Mouse (Mus musculus): ENCODE data around the gene Uvrag. TPM values are rescaled to one million over a fixed set of nuclear protein-coding genes. Genes with fewer than 3 reads are reported as not detected.

Gene Uvrag
- polyA plus RNA-seq, 1 experiment from 2014 or later: 19.1 TPM

GRCm38 (mm10) chr7:98996791-98997190, 144.2 kb downstream of the Uvrag start:
- no peak overlapping the region for H3K27ac ChIP-seq

GRCm38 (mm10) chr7:98995126-98995727, 145.7 kb downstream of the Uvrag start:
- Histone ChIP-seq H3K27ac (no peak overlapping the region), H3K4me3 (replicated peaks) (no peak overlapping the region), H3K9me3 (replicated peaks) (no peaks in the 10 kb centered on the region), H3K4me1 (peaks cover 7% of the 10 kb centered on the region; the same call in 1 of the 2 replicates), H3K36me3 (peaks cover 6% of the 10 kb centered on the region; the same call in 1 of the 2 replicates), H3K9ac (no peak overlapping the region), H3K27me3 (no peaks in the 10 kb centered on the region), H3K4me2 (no peak overlapping the region)
- 85% methylated on average over 5 of the region's 5 CpGs for WGBS
- ATAC-seq (replicated peaks; ENCODE audit: low FRiP score): no peak

More at GRCm38 (mm10) chr7:98996791-98997190, 144.2 kb downstream of the Uvrag start:
- no peak overlapping the region for H3K4me2 ChIP-seq
- H3K4me1 ChIP-seq: peaks cover 7% of the 10 kb centered on the region; the same call in 1 of the 2 replicates
- 90% methylated on average over 6 of the region's 6 CpGs for WGBS
- H3K27me3 ChIP-seq: no peaks in the 10 kb centered on the region
- no peak overlapping the region for H3K4me3 ChIP-seq (replicated peaks)
- no peaks in the 10 kb centered on the region for H3K36me3 ChIP-seq
- no peaks in the 10 kb centered on the region for H3K9me3 ChIP-seq (replicated peaks)
- no peak overlapping the region for H3K9ac ChIP-seq
- ATAC-seq (replicated peaks; ENCODE audit: low FRiP score): no peak

- 66% methylated on average over 6 of the region's 6 CpGs for WGBS
Measured at GRCm38 (mm10) chr7:98994137-98994536, 146.8 kb downstream of the Uvrag start.

GRCm38 (mm10) chr7:98993395-98993794, 147.5 kb downstream of the Uvrag start:
- Histone ChIP-seq H3K4me1 (peaks cover 7% of the 10 kb centered on the region; the same call in 1 of the 2 replicates), H3K27ac (no peak overlapping the region), H3K4me2 (no peak overlapping the region), H3K9ac (no peak overlapping the region), H3K36me3 (peaks cover 14% of the 10 kb centered on the region), H3K4me3 (replicated peaks) (no peak overlapping the region), H3K27me3 (no peaks in the 10 kb centered on the region), H3K9me3 (replicated peaks) (no peaks in the 10 kb centered on the region)
- 70% methylated on average over 4 of the region's 4 CpGs for WGBS
- no peak for ATAC-seq (replicated peaks; ENCODE audit: low FRiP score)

More at GRCm38 (mm10) chr7:98994137-98994536, 146.8 kb downstream of the Uvrag start:
- Histone ChIP-seq H3K4me3 (replicated peaks) (no peak overlapping the region), H3K4me2 (no peak overlapping the region), H3K36me3 (peaks cover 11% of the 10 kb centered on the region), H3K27me3 (no peaks in the 10 kb centered on the region), H3K9me3 (replicated peaks) (no peaks in the 10 kb centered on the region), H3K9ac (no peak overlapping the region), H3K27ac (no peak overlapping the region), H3K4me1 (peaks cover 7% of the 10 kb centered on the region; the same call in 1 of the 2 replicates)
- ATAC-seq (replicated peaks; ENCODE audit: low FRiP score): no peak

GRCm38 (mm10) chr7:98991204-98991761, 149.7 kb downstream of the Uvrag start:
- Histone ChIP-seq H3K9me3 (replicated peaks) (no peaks in the 10 kb centered on the region), H3K4me1 (peaks cover 6% of the 10 kb centered on the region; the same call in 1 of the 2 replicates), H3K27ac (no peak overlapping the region), H3K36me3 (peaks cover 25% of the 10 kb centered on the region), H3K4me2 (no peak overlapping the region), H3K4me3 (replicated peaks) (no peak overlapping the region), H3K27me3 (no peaks in the 10 kb centered on the region), H3K9ac (no peak overlapping the region)
- 88% methylated on average over 2 of the region's 2 CpGs for WGBS
- no peak for ATAC-seq (replicated peaks; ENCODE audit: low FRiP score)

- no peaks in the 10 kb centered on the region for H3K4me1 ChIP-seq
- no peak overlapping the region for H3K9ac ChIP-seq
- H3K4me3 ChIP-seq (replicated peaks): no peak overlapping the region
- ATAC-seq (replicated peaks; ENCODE audit: low FRiP score): no peak
- no peaks in the 10 kb centered on the region for H3K27me3 ChIP-seq
- no peak overlapping the region for H3K4me2 ChIP-seq
- H3K9me3 ChIP-seq (replicated peaks): no peaks in the 10 kb centered on the region
- WGBS: 75% methylated on average over 1 of the region's 1 CpGs
- peaks cover 25% of the 10 kb centered on the region for H3K36me3 ChIP-seq
- no peak overlapping the region for H3K27ac ChIP-seq
Measured at GRCm38 (mm10) chr7:98990510-98990909, 150.4 kb downstream of the Uvrag start.

GRCm38 (mm10) chr7:98986962-98987441, 153.9 kb downstream of the Uvrag start:
- no peak for ATAC-seq (replicated peaks; ENCODE audit: low FRiP score)
- 92% methylated on average over 14 of the region's 14 CpGs for WGBS
- H3K9me3 ChIP-seq (replicated peaks): no peaks in the 10 kb centered on the region
- no peaks in the 10 kb centered on the region for H3K27me3 ChIP-seq
- H3K36me3 ChIP-seq: peaks cover 25% of the 10 kb centered on the region
- no peak overlapping the region for H3K9ac ChIP-seq
- no peak overlapping the region for H3K4me3 ChIP-seq (replicated peaks)
- no peak overlapping the region for H3K27ac ChIP-seq
- H3K4me2 ChIP-seq: no peak overlapping the region
- peaks cover 7% of the 10 kb centered on the region; the same call in 1 of the 2 replicates for H3K4me1 ChIP-seq

GRCm38 (mm10) chr7:98985935-98986334, 155.0 kb downstream of the Uvrag start:
- Histone ChIP-seq H3K4me2 (no peak overlapping the region), H3K27me3 (no peaks in the 10 kb centered on the region), H3K9me3 (replicated peaks) (no peaks in the 10 kb centered on the region), H3K4me3 (replicated peaks) (no peak overlapping the region), H3K27ac (no peak overlapping the region), H3K36me3 (peaks cover 22% of the 10 kb centered on the region), H3K4me1 (peaks cover 7% of the 10 kb centered on the region; the same call in 1 of the 2 replicates), H3K9ac (no peak overlapping the region)
- 69% methylated on average over 2 of the region's 2 CpGs for WGBS
- ATAC-seq (replicated peaks; ENCODE audit: low FRiP score): no peak

GRCm38 (mm10) chr7:98985489-98985888, 155.5 kb downstream of the Uvrag start:
- H3K4me2 ChIP-seq: no peak overlapping the region
- H3K27me3 ChIP-seq: no peaks in the 10 kb centered on the region
- 78% methylated on average over 6 of the region's 6 CpGs for WGBS
- no peak for ATAC-seq (replicated peaks; ENCODE audit: low FRiP score)
- no peaks in the 10 kb centered on the region for H3K9me3 ChIP-seq (replicated peaks)
- no peak overlapping the region for H3K4me3 ChIP-seq (replicated peaks)
- H3K4me1 ChIP-seq: peaks cover 7% of the 10 kb centered on the region; the same call in 1 of the 2 replicates
- no peak overlapping the region for H3K9ac ChIP-seq
- H3K27ac ChIP-seq: no peak overlapping the region
- H3K36me3 ChIP-seq: peaks cover 20% of the 10 kb centered on the region

- Histone ChIP-seq H3K9ac (no peak overlapping the region), H3K27ac (no peak overlapping the region), H3K36me3 (peaks cover 20% of the 10 kb centered on the region), H3K27me3 (no peaks in the 10 kb centered on the region), H3K4me3 (replicated peaks) (no peak overlapping the region), H3K9me3 (replicated peaks) (no peaks in the 10 kb centered on the region), H3K4me2 (no peak overlapping the region), H3K4me1 (peaks cover 7% of the 10 kb centered on the region; the same call in 1 of the 2 replicates)
- WGBS: 78% methylated on average over 7 of the region's 7 CpGs
- ATAC-seq (replicated peaks; ENCODE audit: low FRiP score): no peak
Measured at GRCm38 (mm10) chr7:98984319-98984718, 156.6 kb downstream of the Uvrag start.

GRCm38 (mm10) chr7:98983058-98983457, 157.9 kb downstream of the Uvrag start:
- Histone ChIP-seq H3K27ac (no peak overlapping the region), H3K4me3 (replicated peaks) (no peak overlapping the region), H3K27me3 (no peaks in the 10 kb centered on the region), H3K9ac (no peak overlapping the region), H3K4me2 (no peak overlapping the region), H3K36me3 (peaks cover 21% of the 10 kb centered on the region), H3K9me3 (replicated peaks) (no peaks in the 10 kb centered on the region), H3K4me1 (peaks cover 7% of the 10 kb centered on the region; the same call in 1 of the 2 replicates)
- WGBS: 70% methylated on average over 12 of the region's 12 CpGs
- no peak for ATAC-seq (replicated peaks; ENCODE audit: low FRiP score)

GRCm38 (mm10) chr7:98981423-98981822, 159.5 kb downstream of the Uvrag start:
- ATAC-seq (replicated peaks; ENCODE audit: low FRiP score): no peak

More at GRCm38 (mm10) chr7:98981423-98981822, 159.5 kb downstream of the Uvrag start:
- WGBS: 78% methylated on average over 6 of the region's 6 CpGs
- peaks cover 13% of the 10 kb centered on the region for H3K4me1 ChIP-seq
- no peak overlapping the region for H3K9ac ChIP-seq
- no peak overlapping the region for H3K27ac ChIP-seq
- H3K4me3 ChIP-seq (replicated peaks): no peak overlapping the region
- no peaks in the 10 kb centered on the region for H3K27me3 ChIP-seq
- peaks cover 10% of the 10 kb centered on the region for H3K36me3 ChIP-seq
- H3K9me3 ChIP-seq (replicated peaks): no peaks in the 10 kb centered on the region
- H3K4me2 ChIP-seq: no peak overlapping the region
